Mouse (Mus musculus): ENCODE data around the gene Zc3hav1.

Zc3hav1 gene

DNA sequence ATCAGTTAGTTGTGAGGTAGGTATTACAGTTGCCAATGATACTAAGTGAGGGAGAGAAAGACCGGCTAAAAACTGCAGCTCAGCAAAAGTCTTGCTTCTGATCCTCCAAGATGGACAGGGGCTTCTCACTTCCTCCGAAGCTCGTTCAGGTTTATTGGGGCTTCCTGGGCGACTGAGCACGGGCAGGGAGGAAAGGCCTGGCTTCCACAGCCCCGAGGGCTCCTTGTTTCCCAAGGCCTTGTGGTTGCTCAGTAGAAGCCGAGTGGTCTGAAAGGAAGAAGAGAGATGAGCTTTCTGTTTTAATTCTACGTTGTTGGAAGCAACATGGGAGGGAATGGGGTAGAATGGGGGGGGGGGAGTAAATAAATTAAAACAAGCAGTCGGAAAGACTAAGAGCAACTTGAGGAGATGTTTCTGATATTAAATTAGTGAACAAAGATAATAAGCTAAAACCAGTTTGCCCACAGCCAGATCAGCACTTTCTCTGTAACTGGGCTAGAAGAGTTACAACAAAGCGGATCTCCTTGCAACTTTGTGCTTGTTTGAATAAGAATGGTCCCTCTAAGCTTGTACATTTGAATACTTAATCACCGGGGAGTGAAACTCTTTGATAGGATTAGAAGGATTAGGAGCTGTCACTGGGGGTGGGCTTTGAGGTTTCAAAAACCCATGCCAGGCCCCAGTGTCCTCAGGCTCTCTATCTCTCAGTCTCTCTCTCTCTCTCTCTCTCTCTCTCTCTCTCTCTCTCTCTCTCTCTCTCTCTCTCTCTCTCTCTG, 61.3 kb downstream of the Zc3hav1 start:
- no peak for DNase-seq

DNA sequence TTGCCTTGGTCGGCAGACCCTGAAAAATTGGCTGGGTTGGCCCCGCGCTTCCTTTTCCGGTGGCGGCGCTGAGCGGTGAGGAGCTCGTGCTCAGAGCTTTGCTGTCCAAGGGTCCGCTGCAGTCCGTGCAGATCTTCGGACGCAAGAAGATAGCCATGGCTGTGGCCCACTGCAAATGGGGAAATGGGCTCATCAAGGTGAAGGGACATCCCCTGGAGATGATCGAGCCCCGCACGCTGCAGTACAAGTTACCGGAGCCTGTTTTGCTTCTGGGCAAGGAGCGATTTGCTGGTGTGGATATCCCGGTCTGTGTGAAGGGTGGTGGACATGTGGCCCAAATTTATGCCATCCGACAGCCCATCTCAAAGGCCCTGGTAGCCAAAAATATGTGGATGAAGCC, 70.0 kb downstream of the Zc3hav1 start:
- no peak for DNase-seq

DNA sequence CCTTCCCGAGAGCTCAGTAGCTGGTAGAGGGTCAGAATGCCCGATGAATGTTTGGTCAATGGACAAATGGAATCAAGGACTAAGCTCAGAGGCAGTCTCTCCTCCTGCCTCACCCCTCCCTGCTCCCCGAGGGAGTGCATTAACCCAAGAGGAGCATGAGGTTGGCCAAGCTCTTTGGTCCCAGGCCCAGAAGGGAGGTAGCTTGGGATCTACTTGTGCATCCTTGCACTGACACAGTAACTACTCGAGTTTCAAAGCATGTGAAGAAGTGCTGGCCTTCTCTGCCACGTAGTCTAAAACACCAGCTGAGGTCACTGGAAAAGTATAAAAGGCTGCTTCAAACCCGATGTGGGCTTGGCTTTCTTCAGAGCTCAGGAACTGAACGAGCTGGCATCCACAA, 89.9 kb downstream of the Zc3hav1 start:
- DNase-seq, result no peak

DNA sequence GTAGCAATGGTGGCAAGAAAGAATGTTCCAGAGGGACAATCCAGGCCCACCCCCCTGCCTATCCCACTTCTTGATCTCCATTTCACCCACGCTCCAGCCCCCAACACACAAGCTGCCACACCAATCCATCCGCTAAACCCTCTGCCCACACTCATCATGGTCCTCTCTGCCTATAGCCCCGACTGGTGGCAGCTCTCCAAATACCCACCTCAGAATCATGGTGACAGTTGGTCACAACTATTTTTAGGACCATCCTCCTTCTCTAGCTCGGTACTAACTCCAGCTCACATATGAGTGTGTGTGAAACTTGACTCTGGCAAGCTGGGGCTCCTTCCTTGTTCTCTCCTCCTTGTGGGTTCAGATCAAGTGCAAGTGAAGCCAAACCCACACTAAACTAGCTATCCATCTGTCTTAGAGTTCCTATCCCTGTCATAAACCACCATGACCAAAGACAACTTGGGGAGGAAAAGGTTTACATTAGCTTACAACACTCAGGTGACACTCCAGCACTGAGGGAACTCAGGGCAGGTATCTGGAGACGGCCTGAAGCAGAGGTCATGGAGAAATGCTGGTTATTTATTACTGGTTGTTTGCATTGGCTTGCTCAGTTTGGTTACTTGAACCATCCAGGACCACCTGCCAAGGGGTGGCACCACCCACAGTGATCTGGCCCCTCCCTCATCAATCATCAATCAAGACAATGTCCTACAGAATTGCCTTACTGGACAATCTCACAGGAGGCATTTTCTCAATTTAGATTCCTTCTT, 90.8 kb downstream of the Zc3hav1 start:
- DNase-seq, result no peak

DNA sequence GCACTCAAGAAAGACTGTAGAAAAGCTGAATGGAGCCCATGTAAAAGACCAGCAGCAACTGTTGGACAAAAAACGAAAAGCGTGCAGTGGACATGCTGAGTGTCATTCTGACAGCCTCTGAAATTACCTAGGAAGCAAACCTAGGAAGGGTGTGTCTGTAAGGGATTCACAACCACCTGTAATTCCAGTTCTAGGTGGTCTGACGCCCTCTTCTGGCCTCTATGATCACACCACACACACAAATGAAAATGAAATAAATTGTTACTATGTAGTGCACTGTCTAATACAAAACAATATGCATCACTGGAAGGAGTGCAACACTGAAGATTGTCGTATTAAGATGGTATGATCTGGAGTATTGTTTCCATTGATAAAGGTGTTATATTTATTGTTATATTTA, 92.5 kb downstream of the Zc3hav1 start:
- DNase-seq, result no peak

DNA sequence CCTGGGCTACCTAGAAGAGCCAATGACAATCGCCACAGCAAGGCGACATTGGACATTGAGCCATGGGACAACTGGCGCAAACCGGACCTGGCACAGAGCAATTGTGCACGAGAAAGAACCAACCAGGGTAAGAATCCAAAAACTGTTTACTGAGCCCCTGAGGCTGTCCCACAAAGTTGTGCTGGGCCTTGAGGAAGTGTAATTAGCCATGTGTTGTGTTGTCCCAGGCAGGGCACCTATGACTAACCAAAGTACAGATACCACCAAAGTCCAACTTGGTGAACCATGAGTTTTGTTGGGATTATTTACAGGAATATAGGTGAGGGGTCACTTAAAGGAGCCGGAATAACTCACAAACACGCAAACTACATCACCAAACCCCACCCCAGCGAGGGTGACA, 96.9 kb downstream of the Zc3hav1 start:
- DNase-seq, result no peak

DNA sequence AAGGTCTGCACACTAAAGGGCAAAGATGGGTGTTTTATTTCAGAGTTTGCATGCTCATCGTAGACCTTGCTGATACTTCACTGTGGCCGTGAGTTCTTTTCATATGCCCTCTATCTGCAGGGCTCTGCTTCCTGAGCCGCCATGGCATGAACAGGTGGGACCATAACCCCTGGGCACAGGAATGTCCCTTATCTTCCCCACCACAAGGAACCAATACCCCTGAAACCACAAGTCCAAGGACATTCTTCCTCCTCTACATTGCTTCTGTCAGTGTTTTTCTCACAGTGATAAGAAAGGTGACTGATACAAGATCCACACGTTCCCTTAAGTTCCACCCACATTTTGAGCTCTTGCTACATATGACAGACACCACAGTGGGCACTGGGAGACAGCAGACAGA, 97.6 kb downstream of the Zc3hav1 start:
- no peak for DNase-seq

DNA sequence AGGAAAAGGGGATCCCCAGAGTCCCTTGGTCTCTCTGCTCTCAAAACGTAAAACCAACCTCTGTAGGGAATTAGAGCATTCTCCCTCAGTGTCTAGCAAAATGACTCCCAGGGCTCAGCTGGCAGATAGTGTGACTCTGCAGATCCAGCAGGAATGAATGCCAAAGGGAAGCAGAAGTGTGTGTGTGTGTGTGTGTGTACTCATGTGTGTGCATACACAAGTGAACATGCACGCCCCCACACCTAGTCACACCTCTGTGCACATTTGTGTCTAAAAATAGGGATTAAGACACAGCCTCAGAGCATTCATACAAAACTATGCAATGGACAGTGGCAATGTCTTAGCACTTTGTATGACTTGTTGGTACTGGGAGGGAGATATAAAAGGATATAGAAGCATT, 98.6 kb downstream of the Zc3hav1 start:
- no peak for DNase-seq

Measured in thymus, postnatal 4 days (tissue).